Mouse (Mus musculus) right cerebral cortex, postnatal 10 days (tissue): ENCODE results near the gene Washc4.

Experiments
- DNase-seq, 2 experiments: peaks; one replicate each; pipeline ENCODE4 v3.0.0; 2021; ENCODE audit warnings: low spot score in 2 of 2

Gene Washc4

GRCm38 (mm10) chr10:83637295-83637694, 93.7 kb downstream of the Washc4 start:
- DNase-seq: peak; percentile 81 to 89

GRCm38 (mm10) chr10:83639881-83640386, 96.4 kb downstream of the Washc4 start:
- DNase-seq: peak; percentile 60 to 65

- DNase-seq: peak in 1 of 2 experiments; percentile 60
Measured at GRCm38 (mm10) chr10:83641641-83642040, 98.1 kb downstream of the Washc4 start.

GRCm38 (mm10) chr10:83644167-83644566, 100.6 kb downstream of the Washc4 start:
- no peak for DNase-seq

GRCm38 (mm10) chr10:83644865-83645715, 101.5 kb downstream of the Washc4 start:
- DNase-seq: no peak

- no peak for DNase-seq
Measured at GRCm38 (mm10) chr10:83645716-83645990, 102.1 kb downstream of the Washc4 start.
